Mouse (Mus musculus): ENCODE results near the gene Oaz1.

DNA sequence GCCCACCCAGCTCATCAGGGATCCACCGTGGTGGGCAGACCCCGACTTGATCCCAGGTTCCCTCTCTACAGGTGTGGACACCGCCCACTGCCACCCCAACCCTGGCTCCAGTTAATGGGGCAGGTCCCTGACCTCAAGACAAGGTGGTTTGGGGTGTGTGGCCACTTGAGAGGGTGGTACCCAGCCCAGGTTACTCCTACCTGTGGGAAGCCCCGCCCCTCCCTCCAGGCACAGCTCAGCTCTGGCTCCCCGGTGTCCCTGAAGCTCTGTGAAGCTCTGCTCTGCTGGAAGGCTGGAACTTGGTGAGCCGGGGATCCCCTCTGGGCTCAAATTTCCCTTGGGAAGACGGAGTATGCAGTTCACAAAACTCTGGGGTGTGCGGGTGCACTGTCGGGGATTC, 45.1 kb downstream of the Oaz1 start, which contains the start of gene Tmprss9:
- TF ChIP-seq CTCF (IDR thresholded peaks at IDR 0.05; ENCODE audit: low read depth) (no peak), EP300 (IDR thresholded peaks at IDR 0.05; ENCODE audit: low read depth) (no peak)

Measured in heart, postnatal 0 days (tissue).